18 mouse cellular contexts compared by ENCODE assay signal in genomic region chr10:108209396-108209795, GRCm38 (mm10).
"Had no signal": no experiment of that assay in that cellular context is flagged by ENCODE, and none has a peak within 500 bp of the region (broad histone marks: within the 10 kb centered on the region; RNA-seq: fewer than 3 reads in every experiment).

No protein-coding gene starts in this region.

- ATAC-seq: midbrain, embryonic 13.5 days; midbrain, embryonic 16.5 days had no signal

- H3K4me1 ChIP-seq: midbrain, embryonic 10.5 days; neural tube, embryonic 12.5 days; neural tube, embryonic 15.5 days had no signal

- H3K9me3 ChIP-seq: midbrain, embryonic 10.5 days; midbrain, embryonic 13.5 days; neural tube, embryonic 12.5 days; neural tube, embryonic 15.5 days had no signal

- DNase-seq: lung, adult 18-20 months; lung, embryonic 14.5 days; lung, postnatal 10 days; lung, postnatal 4 days; retina, postnatal 1 day; right cerebral cortex, adult 18-20 months; right cerebral cortex, postnatal 25 days; right cerebral cortex, postnatal 4 days; thymus, adult 18-20 months; thymus, postnatal 14 days; thymus, postnatal 36 days had no signal

- H3K4me3 ChIP-seq: midbrain, embryonic 10.5 days; midbrain, embryonic 13.5 days; myocyte; neural tube, embryonic 12.5 days; neural tube, embryonic 15.5 days had no signal

- H3K27me3 ChIP-seq: midbrain, embryonic 13.5 days; neural tube, embryonic 12.5 days; neural tube, embryonic 15.5 days had no signal

- H3K9ac ChIP-seq: liver, embryonic 14.5 days; lung, embryonic 14.5 days; midbrain, embryonic 13.5 days; neural tube, embryonic 12.5 days; neural tube, embryonic 15.5 days had no signal

- H3K27ac ChIP-seq: liver, embryonic 14.5 days; midbrain, embryonic 10.5 days; midbrain, embryonic 13.5 days; neural tube, embryonic 12.5 days; neural tube, embryonic 15.5 days had no signal

- H3K4me2 ChIP-seq: lung, embryonic 14.5 days; midbrain, embryonic 13.5 days; neural tube, embryonic 12.5 days; neural tube, embryonic 15.5 days had no signal

- H3K36me3 ChIP-seq: neural tube, embryonic 15.5 days had no signal
